Mouse (Mus musculus) neural tube, embryonic 15.5 days (tissue): ENCODE results near the gene Ccr8. TPM values are rescaled to one million over a fixed set of nuclear protein-coding genes. Genes with fewer than 3 reads are reported as not detected.
A peak's percentile ranks its signal among the peaks of the same experiment; 100 is the strongest.

ENCODE experiments used
- ATAC-seq: fragments of 200-750 bp; cut with Nextera tagmentation; 2 replicates; pipeline ENCODE4 v1.8.0; 2017; ENCODE audit warnings: mild to moderate bottlenecking, moderate TSS enrichment, moderate library complexity; ENCODE audit not compliant: low FRiP score
- H3K27ac ChIP-seq: fragments of 300-500 bp; sonication (generic); replicated peaks from 2 replicates; pipeline ENCODE4 v1.5.1; 2015; ENCODE audit warnings: mild to moderate bottlenecking, inconsistent platforms
- H3K27me3 ChIP-seq: fragments of 300-500 bp; sonication (generic); replicated peaks from 2 replicates; pipeline ENCODE4 v1.6.1; 2015; ENCODE audit warnings: inconsistent platforms
- H3K36me3 ChIP-seq: fragments of 300-500 bp; sonication (generic); 2 replicates; pipeline ENCODE4 v1.6.1; 2015; ENCODE audit warnings: inconsistent platforms
- H3K4me1 ChIP-seq: fragments of 300-500 bp; sonication (generic); 2 replicates; pipeline ENCODE4 v1.6.1; 2015; ENCODE audit warnings: inconsistent platforms
- H3K4me2 ChIP-seq: fragments of 300-500 bp; sonication (generic); 2 replicates; pipeline ENCODE4 v1.6.1; 2015; ENCODE audit warnings: inconsistent platforms, mild to moderate bottlenecking, moderate library complexity
- H3K4me3 ChIP-seq: fragments of 300-500 bp; sonication (generic); replicated peaks from 2 replicates; pipeline ENCODE4 v1.5.1; 2015; ENCODE audit warnings: mild to moderate bottlenecking, inconsistent platforms
- H3K9ac ChIP-seq: fragments of 300-500 bp; sonication (generic); replicated peaks from 2 replicates; pipeline ENCODE4 v1.6.1; 2015; ENCODE audit warnings: mild to moderate bottlenecking, inconsistent platforms
- H3K9me3 ChIP-seq: fragments of 300-500 bp; sonication (generic); replicated peaks from 2 replicates; pipeline ENCODE4 v1.6.1; 2016; ENCODE audit warnings: inconsistent platforms
- whole genome bisulfite sequencing: fragments of 180-500 bp; shearing (Covaris S2); methylation state at CpG from one replicate; pipeline ENCODE4 v1.1.7; 2015; ENCODE audit warnings: mixed read lengths; 5-methylcytosine and 5-hydroxymethylcytosine counted together
- polyA plus RNA-seq: library from polyadenylated mRNA; unstranded; fragments of >200 nt; fragmentation: Nextera tagmentation; extraction: Ambion mirVana; gene quantifications from 2 replicates; pipeline ENCODE4 v1.2.1, GENCODE M21; 2015

Gene Ccr8
- polyA plus RNA-seq, 1 experiment from 2014 or later, result not detected

- peaks cover 32% of the 10 kb centered on the region for H3K36me3 ChIP-seq
- ATAC-seq, result no peak
- H3K4me2 ChIP-seq, result no peak overlapping the region
- 96% methylated on average over 2 of the region's 2 CpGs for WGBS
- no peak overlapping the region for H3K27ac ChIP-seq
- H3K9me3 ChIP-seq, result no peaks in the 10 kb centered on the region
- no peaks in the 10 kb centered on the region for H3K27me3 ChIP-seq
- no peak overlapping the region for H3K9ac ChIP-seq
- H3K4me3 ChIP-seq, result no peak overlapping the region
- peaks cover 7% of the 10 kb centered on the region for H3K4me1 ChIP-seq
These were observed 22.9 kb downstream of the Ccr8 start for GRCm38 (mm10) chr9:120114789-120115151.

- no peaks in the 10 kb centered on the region for H3K27me3 ChIP-seq
- H3K36me3 ChIP-seq, result peaks cover 40% of the 10 kb centered on the region
- ATAC-seq, result no peak
- H3K4me1 ChIP-seq, result peaks cover 7% of the 10 kb centered on the region
- H3K4me2 ChIP-seq, result no peak overlapping the region
- 92% methylated on average over 5 of the region's 5 CpGs for WGBS
- no peak overlapping the region for H3K27ac ChIP-seq
- H3K9ac ChIP-seq, result no peak overlapping the region
- no peaks in the 10 kb centered on the region for H3K9me3 ChIP-seq
- H3K4me3 ChIP-seq, result no peak overlapping the region
These were observed 23.7 kb downstream of the Ccr8 start for GRCm38 (mm10) chr9:120115580-120115979.

DNA sequence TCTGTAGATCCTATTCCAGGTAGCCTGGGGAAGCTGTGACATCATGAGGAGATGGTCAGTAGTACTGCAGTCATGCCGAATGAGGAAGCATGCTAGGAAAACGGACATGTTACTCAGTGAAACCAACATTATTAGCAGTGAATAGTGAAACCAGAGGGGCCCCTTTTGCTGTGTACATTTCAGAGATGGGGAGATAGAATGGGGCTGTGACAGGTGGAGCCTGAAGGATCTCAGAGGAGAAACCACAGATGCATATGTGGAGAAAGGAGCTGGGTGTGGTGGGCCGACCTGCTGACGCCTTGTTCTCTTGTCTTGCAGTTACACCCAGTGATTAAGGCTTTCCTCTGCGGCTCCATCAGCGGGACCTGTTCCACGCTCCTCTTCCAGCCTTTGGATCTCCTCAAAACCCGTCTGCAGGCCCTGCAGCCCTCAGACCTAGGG lies 24.3 kb downstream of the Ccr8 start:
- 90% methylated on average over 8 of the region's 8 CpGs for WGBS
- H3K36me3 ChIP-seq, result peaks cover 46% of the 10 kb centered on the region
- no peak overlapping the region for H3K9ac ChIP-seq
- no peak overlapping the region for H3K27ac ChIP-seq
- no peak overlapping the region for H3K4me3 ChIP-seq
- no peaks in the 10 kb centered on the region for H3K27me3 ChIP-seq
- H3K4me2 ChIP-seq, result no peak overlapping the region
- H3K9me3 ChIP-seq, result no peaks in the 10 kb centered on the region
- peaks cover 4% of the 10 kb centered on the region for H3K4me1 ChIP-seq
- no peak for ATAC-seq

- H3K27ac ChIP-seq, result no peak overlapping the region
- H3K36me3 ChIP-seq, result peaks cover 57% of the 10 kb centered on the region
- no peak for ATAC-seq
- H3K9me3 ChIP-seq, result no peaks in the 10 kb centered on the region
- 92% methylated on average over 4 of the region's 4 CpGs for WGBS
- H3K4me1 ChIP-seq, result no peaks in the 10 kb centered on the region
- no peak overlapping the region for H3K4me2 ChIP-seq
- no peak overlapping the region for H3K4me3 ChIP-seq
- no peak overlapping the region for H3K9ac ChIP-seq
- no peaks in the 10 kb centered on the region for H3K27me3 ChIP-seq
These were observed 26.3 kb downstream of the Ccr8 start for GRCm38 (mm10) chr9:120118212-120118611.

GRCm38 (mm10) chr9:120120503-120120902 lies 28.6 kb downstream of the Ccr8 start:
- Histone ChIP-seq H3K9ac (no peak overlapping the region), H3K4me1 (no peaks in the 10 kb centered on the region), H3K27ac (no peak overlapping the region), H3K4me2 (no peak overlapping the region), H3K36me3 (peaks cover 69% of the 10 kb centered on the region), H3K27me3 (no peaks in the 10 kb centered on the region), H3K4me3 (no peak overlapping the region), H3K9me3 (no peaks in the 10 kb centered on the region)
- no peak for ATAC-seq
- 95% methylated on average over 7 of the region's 7 CpGs for WGBS

- peaks cover 50% of the 10 kb centered on the region for H3K36me3 ChIP-seq
These were observed 35.0 kb downstream of the Ccr8 start for GRCm38 (mm10) chr9:120126868-120127267.

GRCm38 (mm10) chr9:120127538-120128251 lies 35.8 kb downstream of the Ccr8 start, which contains the start of gene Rpsa:
Rpsa (plus strand) TSS chr9:120127689.
- peak within 1 kb of the TSS; percentile 88 for H3K27ac ChIP-seq
- peak within 1 kb of the TSS; percentile 98 for H3K9ac ChIP-seq
- under 1% methylated on average over 66 of the region's 72 CpGs for WGBS
- peak within 1 kb of the TSS; percentile 85 for H3K4me2 ChIP-seq
- peaks cover 53% of the 10 kb centered on the region for H3K36me3 ChIP-seq
- H3K9me3 ChIP-seq, result no peaks in the 10 kb centered on the region
- H3K4me1 ChIP-seq, result peaks cover 20% of the 10 kb centered on the region
- peak; percentile 96 for ATAC-seq
- H3K27me3 ChIP-seq, result no peaks in the 10 kb centered on the region
- H3K4me3 ChIP-seq, result peak within 1 kb of the TSS; percentile 100

More at GRCm38 (mm10) chr9:120126868-120127267, 35.0 kb downstream of the Ccr8 start:
- H3K4me3 ChIP-seq, result peak overlapping the region; percentile 100
- H3K4me2 ChIP-seq, result peak overlapping the region; percentile 65
- ATAC-seq, result peak; percentile 19
- 59% methylated on average over 11 of the region's 11 CpGs for WGBS
- H3K27ac ChIP-seq, result peak overlapping the region; percentile 87
- no peaks in the 10 kb centered on the region for H3K27me3 ChIP-seq
- peak overlapping the region; percentile 50; the same call in 1 of the 2 replicates for H3K9ac ChIP-seq
- peaks cover 20% of the 10 kb centered on the region for H3K4me1 ChIP-seq
- H3K9me3 ChIP-seq, result no peaks in the 10 kb centered on the region

GRCm38 (mm10) chr9:120129276-120129675 lies 37.4 kb downstream of the Ccr8 start:
- peak overlapping the region; percentile 85 for H3K4me2 ChIP-seq
- no peaks in the 10 kb centered on the region for H3K9me3 ChIP-seq
- peak overlapping the region; percentile 98; the same call in 1 of the 2 replicates for H3K9ac ChIP-seq
- H3K27me3 ChIP-seq, result no peaks in the 10 kb centered on the region
- no peak for ATAC-seq
- peaks cover 43% of the 10 kb centered on the region for H3K36me3 ChIP-seq
- peaks cover 20% of the 10 kb centered on the region for H3K4me1 ChIP-seq
- 75% methylated on average over 10 of the region's 10 CpGs for WGBS
- peak overlapping the region; percentile 100 for H3K4me3 ChIP-seq
- no peak overlapping the region for H3K27ac ChIP-seq

GRCm38 (mm10) chr9:120131784-120132288 lies 39.9 kb downstream of the Ccr8 start:
- no peaks in the 10 kb centered on the region for H3K27me3 ChIP-seq
- no peak overlapping the region for H3K4me3 ChIP-seq
- no peaks in the 10 kb centered on the region for H3K9me3 ChIP-seq
- H3K4me2 ChIP-seq, result no peak overlapping the region
- ATAC-seq, result no peak
- peaks cover 42% of the 10 kb centered on the region for H3K36me3 ChIP-seq
- no peak overlapping the region for H3K27ac ChIP-seq
- no peak overlapping the region for H3K9ac ChIP-seq
- 90% methylated on average over 3 of the region's 3 CpGs for WGBS
- peaks cover 19% of the 10 kb centered on the region for H3K4me1 ChIP-seq

- Histone ChIP-seq H3K9me3 (no peaks in the 10 kb centered on the region), H3K9ac (no peak overlapping the region)
- ATAC-seq, result no peak
These were observed 41.3 kb downstream of the Ccr8 start for GRCm38 (mm10) chr9:120132980-120133754.

GRCm38 (mm10) chr9:120133755-120134475 lies 42.0 kb downstream of the Ccr8 start:
- Histone ChIP-seq H3K4me3 (no peak overlapping the region), H3K36me3 (peaks cover 39% of the 10 kb centered on the region), H3K27ac (no peak overlapping the region), H3K27me3 (no peaks in the 10 kb centered on the region), H3K4me1 (peaks cover 8% of the 10 kb centered on the region), H3K4me2 (no peak overlapping the region), H3K9me3 (no peaks in the 10 kb centered on the region), H3K9ac (no peak overlapping the region)
- 64% methylated on average over 6 of the region's 6 CpGs for WGBS
- ATAC-seq, result no peak

More at GRCm38 (mm10) chr9:120132980-120133754, 41.3 kb downstream of the Ccr8 start:
- Histone ChIP-seq H3K4me3 (no peak overlapping the region), H3K4me2 (no peak overlapping the region), H3K36me3 (peaks cover 42% of the 10 kb centered on the region), H3K27ac (no peak overlapping the region), H3K27me3 (no peaks in the 10 kb centered on the region), H3K4me1 (peaks cover 16% of the 10 kb centered on the region)
- WGBS, result 44% methylated on average over 8 of the region's 8 CpGs
